Mouse (Mus musculus): ENCODE measurements around the gene Itgb6.

Itgb6 gene

DNA sequence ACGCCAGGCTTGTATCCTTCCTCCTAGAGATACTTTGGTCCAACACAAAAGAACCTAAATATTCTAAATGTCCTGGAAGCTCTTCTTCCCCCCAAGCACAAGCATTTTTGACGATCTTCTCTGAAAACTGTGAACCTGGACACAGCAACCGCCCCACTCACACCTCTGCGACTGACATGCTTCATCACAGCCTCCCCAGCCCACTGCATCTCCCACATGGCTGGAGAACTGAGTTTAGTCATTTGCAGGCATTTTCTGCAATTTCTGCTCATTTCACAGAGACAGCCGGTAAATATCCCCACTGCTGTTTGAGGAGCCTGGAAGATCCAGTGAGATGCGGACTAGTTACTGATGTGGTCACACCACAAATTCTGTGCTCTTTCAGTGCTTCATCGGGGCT lies 107.7 kb downstream of the Itgb6 start:
- in situ Hi-C loops (cut with MboI, MseI): no loop called here

DNA sequence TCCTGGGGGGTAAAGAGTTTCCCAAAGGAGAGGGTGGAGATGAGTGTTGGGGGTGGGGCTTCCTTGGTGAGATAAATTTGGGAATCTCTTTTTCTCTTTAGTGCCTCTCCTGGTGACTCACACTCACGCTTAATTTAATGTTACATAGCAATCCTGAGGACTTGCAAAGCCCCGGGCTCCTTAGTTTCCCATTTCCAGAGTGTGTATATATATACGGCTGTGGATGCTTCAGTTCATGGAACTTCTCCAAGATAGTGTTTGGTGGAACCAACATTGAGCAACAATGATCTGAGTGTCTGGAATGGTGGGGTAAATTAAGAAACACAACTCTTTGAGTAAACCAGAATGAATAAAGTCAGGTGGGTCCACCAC lies 108.6 kb downstream of the Itgb6 start:
- in situ Hi-C loops (cut with MboI, MseI): no loop called here

DNA sequence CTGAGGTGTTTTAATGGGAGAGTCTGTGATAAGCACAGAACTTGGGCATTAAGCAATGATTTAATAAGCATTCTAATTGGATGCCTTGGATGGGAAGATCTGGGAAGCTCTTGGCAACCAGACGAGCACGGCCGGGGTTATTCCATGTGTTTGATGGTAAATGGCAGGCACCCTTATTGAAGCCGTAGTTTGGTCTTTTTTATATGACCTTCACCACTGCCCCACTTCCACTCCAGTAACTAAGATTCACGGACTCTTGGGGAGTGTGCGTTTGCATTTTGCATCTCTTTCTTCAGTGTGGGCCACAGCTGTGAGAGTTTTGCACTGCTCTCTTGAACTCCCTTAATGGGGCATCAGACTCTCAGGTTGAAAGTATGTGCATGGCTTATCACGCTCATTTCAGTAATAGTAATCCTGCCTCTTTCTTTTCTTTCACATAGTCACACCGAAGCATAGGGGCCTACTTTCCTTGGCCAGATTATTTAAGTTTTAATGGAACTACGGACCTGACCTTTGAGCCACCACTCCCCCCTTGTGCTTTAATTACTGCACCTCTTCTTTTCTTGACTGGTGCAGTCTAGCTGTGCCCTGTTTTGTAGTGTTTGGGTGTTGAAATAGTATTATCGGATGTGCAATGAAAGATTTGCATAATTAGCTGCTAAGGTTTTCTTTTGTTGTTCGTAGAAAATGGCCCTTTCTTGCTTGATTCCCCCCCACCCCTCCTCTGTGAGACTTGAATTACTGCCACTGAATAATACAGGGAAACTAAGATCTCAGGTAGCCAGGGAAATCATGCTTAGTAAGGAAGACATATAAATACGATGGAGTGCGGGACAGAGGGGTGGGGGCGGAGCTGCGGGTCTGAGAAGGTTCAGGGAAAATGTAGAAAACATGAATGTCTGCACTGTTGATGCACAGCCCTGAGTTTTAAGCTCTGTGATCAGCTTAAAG lies 109.3 kb downstream of the Itgb6 start:
- in situ Hi-C loops (cut with MboI, MseI): no loop called here

DNA sequence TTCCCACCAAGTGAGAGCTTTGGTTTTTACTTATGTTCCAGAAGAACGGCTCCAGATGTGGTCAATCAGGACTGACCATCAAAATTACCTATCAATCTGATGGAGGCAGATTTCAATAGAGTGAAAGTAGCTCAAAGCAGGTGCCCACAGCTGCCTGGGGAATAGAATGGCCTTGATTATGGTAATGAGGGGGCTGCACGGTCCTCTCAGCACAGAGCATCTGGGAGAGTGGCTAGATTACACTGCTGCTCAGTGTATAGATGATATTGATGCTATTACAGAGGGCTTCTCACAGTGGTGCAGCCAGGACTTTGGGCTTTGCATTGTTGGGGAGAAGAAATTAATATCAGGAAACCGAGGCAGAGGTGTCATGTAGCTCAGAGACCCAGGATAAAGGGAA lies 110.8 kb downstream of the Itgb6 start:
- in situ Hi-C loops (cut with MboI, MseI): no loop called here

DNA sequence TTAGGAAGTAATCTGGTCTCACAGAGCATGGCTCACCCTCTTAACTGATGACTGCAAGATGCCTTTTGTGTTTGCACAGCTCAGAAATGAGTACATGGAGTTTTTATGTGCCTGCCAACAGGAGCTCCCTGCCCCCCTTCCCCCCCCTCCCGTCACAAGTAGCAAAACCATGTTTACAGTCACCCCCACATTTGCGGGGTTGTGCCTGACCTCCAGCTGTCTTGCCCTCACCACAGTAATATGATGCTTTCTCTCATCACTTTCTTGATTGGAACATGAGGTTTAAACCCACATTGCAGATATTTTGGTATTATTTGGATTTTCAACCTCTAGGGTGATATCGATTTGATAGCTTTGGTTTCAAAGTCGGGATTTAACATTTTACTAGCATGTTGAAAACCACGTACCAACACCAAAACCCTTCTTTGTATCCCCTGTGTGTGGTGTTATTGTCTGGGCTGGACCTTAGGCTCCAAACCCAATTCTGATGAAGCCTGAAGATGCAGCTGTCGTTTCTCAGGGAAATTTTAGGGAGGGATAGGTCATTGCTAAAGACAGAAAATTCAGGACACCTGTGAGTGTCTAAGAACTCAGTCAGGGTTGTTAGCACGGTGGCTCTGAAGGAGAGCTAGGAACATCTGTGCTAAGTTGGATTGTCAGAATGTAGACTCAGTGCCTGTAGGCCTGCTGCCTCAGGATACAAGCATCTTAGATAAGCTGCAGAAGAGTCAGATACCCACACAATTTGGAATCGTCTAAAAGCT lies 112.8 kb downstream of the Itgb6 start:
- in situ Hi-C loops (cut with MboI, MseI): no loop called here

DNA sequence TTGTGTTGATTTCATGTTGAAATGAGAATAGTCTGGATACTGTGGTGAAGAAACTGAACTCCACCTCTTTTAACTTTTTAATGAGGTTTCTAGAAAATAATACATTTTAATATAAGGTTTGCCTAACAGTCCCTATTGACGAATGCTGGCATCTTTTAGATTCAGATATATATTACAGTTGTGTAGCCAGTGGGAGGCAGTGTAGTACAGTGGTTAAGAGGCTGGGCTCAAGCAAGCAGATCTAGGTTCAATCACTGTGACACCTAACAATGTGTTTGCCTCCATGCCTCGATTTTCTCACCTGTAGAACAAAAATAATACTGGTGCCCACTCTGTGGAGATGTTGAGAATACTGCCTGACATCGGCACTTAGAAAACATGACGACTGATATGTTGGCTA lies 114.5 kb downstream of the Itgb6 start:
- in situ Hi-C loops (cut with MboI, MseI): no loop called here

DNA sequence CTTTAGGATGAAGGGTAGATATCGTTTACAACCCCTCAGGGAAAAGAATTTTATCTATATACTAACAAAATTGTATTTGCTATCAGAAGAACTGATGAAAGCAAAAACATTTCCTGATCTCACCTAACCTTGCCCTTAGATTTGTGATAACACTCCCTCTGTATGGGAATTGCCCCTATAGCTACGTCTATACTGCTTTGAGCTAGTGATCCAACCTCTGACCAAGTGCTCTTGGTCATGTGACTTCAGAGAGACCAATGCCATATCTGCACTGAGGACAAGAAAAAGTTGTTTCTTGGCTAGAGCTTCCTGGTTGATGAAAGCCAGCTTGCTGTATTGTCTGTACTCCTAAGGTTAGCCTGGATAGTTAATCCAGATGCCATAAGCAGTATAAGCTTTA lies 121.1 kb downstream of the Itgb6 start:
- in situ Hi-C loops (cut with MboI, MseI): no loop called here

DNA sequence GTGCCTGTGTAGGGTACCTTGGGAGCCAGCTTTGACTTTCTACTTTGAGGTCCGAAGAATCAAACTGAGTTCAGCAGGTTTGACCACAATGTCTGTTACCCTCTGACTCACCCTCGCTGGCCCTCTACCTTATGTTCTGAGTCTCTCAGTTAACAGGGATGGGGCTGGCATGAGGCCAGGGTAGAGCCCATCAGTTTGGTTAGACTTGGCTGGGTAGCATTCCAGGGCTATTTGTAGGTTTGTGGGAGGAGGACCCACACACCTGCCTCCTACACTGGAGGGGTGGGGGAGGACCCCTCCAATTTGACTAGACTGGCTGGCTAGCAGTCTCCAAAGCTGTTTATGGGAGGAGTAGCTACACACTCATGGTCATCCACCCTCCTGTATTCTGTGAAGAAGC lies 121.6 kb downstream of the Itgb6 start:
- in situ Hi-C loops (cut with MboI, MseI): no loop called here

DNA sequence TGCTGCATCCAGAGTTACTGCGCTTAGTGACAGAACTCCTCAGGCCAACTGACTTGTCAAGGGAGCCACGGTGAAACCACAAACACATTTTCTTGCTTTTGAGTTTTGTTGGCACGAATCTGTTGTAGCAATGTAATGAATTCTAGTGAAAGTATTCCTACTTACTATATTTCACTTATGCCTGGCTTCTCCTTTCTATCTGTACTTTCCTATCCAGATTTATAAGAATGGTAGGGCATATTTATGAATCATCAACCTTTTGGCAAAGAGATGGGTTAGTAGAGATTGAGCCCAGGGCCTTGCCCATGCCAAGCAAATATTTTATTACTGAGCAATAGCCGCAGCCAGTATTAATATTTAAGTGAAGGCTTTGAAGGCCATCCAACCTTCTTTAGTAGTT lies 139.0 kb downstream of the Itgb6 start:
- in situ Hi-C loops (cut with MboI, MseI): no loop called here

DNA sequence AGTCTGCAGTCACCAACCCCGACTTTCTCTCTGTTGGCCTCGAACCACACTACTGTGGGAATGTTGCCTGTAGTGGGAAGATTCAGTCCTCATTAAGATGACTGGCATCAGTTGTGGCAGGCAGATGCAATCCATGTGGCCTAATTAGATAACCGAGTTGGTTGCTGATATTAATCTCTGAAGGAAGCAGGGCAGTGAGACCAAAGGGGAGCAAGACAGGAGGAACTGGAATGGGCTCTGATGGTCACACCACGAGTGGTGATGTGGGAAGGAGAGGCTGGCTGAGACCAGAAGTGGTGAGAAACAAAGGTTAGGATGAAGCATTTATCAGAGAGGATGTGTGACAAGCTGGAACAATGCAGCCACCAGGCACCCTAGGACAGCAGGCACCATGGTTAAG lies 167.9 kb downstream of the Itgb6 start:
- in situ Hi-C loops (cut with MboI, MseI): no loop called here

DNA sequence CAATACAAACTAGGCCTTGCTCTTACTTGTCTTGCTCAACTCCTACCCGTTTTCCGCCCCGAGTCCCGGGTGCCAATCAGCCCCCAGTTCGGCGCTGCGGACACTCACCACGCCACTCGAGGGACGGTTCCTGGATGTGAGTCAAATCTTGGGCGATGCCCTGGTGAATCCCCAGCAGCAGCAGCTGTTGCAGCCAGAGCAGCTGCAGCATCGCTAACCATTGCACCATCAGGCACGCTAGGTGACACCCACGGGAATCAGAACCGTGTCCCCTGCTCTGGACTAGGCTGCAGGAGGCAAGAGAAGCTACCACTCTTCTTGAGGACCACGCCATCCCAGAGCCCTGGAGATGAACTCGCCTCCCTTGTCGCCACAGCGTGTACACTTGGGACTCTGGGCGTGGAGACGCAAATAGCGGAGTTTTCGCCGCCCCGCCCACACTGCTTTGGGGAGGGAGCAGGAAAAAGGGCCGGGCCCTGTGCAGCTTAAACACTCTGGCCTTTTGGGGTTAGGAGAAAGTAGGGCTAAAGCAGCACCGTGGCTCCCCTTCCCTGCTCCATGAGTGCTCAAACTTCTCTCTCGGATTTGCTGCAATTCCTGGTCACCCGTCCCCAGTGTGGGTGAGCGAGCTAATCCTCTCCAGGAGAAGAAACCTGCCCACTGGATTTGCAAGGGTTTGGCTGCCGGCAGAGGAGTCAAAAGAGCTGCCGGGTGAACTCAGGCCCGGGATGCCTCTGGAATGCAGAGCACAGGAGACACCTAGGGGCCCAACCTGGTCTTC lies 169.4 kb downstream of the Itgb6 start, which contains the start of gene Pla2r1:
Pla2r1 (minus strand) TSS at position 407 of the 781 bp plus-strand sequence.
- in situ Hi-C loops (cut with MboI, MseI): no loop called here

DNA sequence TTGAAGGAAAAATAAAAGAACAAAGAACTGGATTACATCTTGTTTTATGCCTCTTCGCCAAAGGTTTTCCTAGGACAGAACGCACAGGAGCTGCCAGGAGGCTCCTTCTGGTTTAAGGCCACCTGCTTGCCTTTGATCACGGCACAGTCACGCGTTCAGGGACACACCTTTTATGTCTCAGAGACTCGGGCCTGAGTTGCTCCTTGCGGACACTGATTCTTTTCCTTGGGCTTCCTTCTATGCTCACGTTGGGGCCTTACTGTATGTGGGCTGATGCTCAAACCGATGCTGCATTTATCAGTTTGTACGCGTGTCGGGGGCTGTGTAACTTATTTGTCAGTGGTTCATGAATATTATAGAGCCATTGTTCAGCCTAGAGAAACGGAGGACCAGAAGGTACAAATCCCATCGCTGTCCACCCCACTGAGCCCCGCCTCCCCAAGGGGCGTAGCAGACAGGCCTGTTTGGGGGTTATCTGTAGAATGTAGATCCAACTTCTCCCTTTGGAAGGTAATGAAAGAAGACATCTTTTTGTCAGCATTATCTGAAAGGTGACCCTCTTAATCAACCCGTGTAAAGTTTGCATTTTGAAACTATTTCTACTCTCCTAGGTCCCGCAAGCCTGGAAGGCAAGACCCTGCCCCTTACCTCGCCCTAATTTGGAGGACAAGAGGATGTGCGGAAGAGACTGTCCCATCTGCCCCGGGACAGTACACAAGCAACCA lies 170.1 kb downstream of the Itgb6 start:
- in situ Hi-C loops (cut with MboI, MseI): no loop called here

DNA sequence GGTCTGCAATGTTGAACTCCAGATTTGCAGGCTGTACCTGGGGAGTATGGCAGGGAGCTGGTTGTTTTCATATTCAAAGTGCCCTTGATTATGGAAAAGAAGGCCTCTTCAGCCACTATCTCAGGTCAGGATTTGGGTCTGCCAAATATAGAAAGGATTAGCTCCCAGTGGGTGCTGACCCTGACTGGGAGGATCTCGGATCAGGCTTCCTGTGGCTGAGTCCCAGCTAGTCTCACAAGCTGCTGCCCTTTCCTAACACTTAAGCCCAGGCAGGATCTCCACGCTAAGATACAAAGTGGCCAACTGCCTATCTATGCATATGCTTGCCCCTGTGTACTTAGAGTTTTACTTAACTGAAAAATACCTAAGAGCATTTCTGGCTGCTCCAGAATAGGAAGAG lies 170.8 kb downstream of the Itgb6 start:
- in situ Hi-C loops (cut with MboI, MseI): no loop called here

DNA sequence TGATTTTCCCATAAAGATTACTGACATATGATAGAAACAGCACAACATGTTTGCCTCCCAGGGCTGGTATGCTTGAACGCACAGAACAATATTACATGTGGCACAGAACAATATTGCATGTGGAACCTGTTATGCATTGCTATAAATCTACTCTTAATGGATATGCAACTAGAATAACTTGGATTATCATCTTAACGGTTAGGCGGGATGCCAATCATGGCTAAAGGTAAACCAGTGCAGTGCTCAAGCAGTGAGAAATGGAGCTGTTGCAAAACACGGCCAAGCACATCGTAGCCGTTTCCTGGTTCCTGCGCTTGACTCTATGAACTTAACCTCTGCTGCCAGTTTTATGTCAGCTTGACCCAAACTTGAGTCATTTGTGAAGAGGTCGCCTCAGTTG lies 171.9 kb downstream of the Itgb6 start:
- in situ Hi-C loops (cut with MboI, MseI): no loop called here

DNA sequence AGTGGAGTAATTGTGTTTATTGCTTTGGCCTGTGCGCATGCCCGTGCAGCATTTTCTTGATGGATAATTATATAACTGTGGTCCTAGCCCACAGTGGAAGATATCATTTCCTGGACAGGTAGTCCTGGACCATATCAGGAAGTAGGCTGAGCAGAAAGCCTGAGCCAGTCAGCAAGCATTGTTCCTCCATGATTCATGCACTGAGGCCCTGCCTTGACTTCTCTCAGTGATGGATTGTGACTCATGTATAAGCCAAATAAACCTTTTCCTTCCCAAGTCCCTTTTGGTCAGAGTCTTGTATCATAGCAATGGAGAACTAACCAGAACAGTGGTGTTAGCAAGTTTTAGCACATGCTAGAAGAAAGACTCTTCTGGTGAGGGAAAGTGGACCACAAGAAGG lies 172.6 kb downstream of the Itgb6 start:
- in situ Hi-C loops (cut with MboI, MseI): no loop called here

Data from T-helper 2 cell (primary cell).